Comparison of ENCODE assay signal across 12 mouse cellular contexts in genomic region chr9:46069013-46069412, GRCm38 (mm10).
"Had no signal": no experiment of that assay in that cellular context is flagged by ENCODE, and none has a peak within 500 bp of the region (broad histone marks: within the 10 kb centered on the region; RNA-seq: fewer than 3 reads in every experiment).

No protein-coding gene starts in this region.

- H3K4me2 ChIP-seq: limb, embryonic 12.5 days; lung, embryonic 15.5 days; midbrain, embryonic 12.5 days had no signal

- H3K9me3 ChIP-seq: limb, embryonic 12.5 days; lung, embryonic 15.5 days; midbrain, embryonic 12.5 days had no signal

- H3K27ac ChIP-seq: limb, embryonic 12.5 days; lung, embryonic 15.5 days; macrophage; midbrain, embryonic 12.5 days had no signal

- H3K27me3 ChIP-seq: limb, embryonic 12.5 days; lung, embryonic 15.5 days; midbrain, embryonic 12.5 days had no signal

- H3K9ac ChIP-seq: limb, embryonic 12.5 days; liver, postnatal 0 days; lung, embryonic 15.5 days; midbrain, embryonic 12.5 days had no signal

- H3K4me3 ChIP-seq: limb, embryonic 12.5 days; lung, embryonic 15.5 days; midbrain, embryonic 12.5 days had no signal

- H3K36me3 ChIP-seq: limb, embryonic 12.5 days; lung, embryonic 15.5 days; midbrain, embryonic 12.5 days had no signal

- DNase-seq: kidney, postnatal 10 days; layer of hippocampus, adult 9-11 months; layer of hippocampus, postnatal 36 days; liver, postnatal 0 days; lung, postnatal 14 days; right cerebral cortex, postnatal 14 days; thymus, postnatal 36 days had no signal

- ATAC-seq: intestine, embryonic 16.5 days; liver, postnatal 0 days had no signal
